Mouse (Mus musculus): Measurements from ENCODE around the gene Gpr108. TPM values are rescaled to one million over a fixed set of nuclear protein-coding genes. Genes with fewer than 3 reads are reported as not detected.
A peak's percentile ranks its signal among the peaks of the same experiment; 100 is the strongest.
"Not testable (repeated sequence)": the region's sequence is repeated elsewhere in the genome, so short reads cannot be mapped to it uniquely, and the experiment has no call there.

Gene Gpr108
- polyA plus RNA-seq, 1 experiment from 2014 or later: 61.7 TPM

GRCm38 (mm10) chr17:57283906-57284305 lies 35.7 kb upstream of the Gpr108 start:
- in situ Hi-C loops (cut with MboI; ENCODE audit: low pct_unique_long_range_greater_than_20kb): no loop called here

DNA sequence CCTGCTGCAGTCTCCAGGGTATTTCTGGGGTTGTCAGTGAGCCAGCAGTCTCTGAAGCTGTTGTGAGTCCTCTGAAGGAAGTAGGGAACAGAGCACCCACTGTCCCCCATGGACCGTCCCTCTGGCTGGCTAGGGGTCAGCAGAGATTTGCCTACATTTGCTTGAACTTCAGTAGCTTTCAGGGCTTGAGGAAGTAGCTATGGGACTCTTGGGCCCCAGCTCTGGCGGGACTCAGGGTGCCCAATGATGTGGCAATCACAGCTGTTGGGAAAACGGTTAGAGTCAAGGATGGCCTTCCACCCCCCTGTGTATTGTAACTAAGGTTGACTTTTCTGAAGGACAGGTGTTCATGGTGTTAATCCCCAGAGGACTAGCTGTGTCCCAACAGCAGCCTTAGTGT lies 32.2 kb upstream of the Gpr108 start:
- ATAC-seq (no peak), DNase-seq (ENCODE audit: low read depth, low spot score) (no peak)
- CTCF ChIA-PET: no interaction called here
- peaks cover 22% of the 10 kb centered on the region for H3K27me3 ChIP-seq
- no peak for TF ChIP-seq CTCF (IDR thresholded peaks at IDR 0.05)
- in situ Hi-C loops (cut with MboI; ENCODE audit: low pct_unique_long_range_greater_than_20kb): no loop called here
- POLR2A ChIA-PET: no interaction called here

More at GRCm38 (mm10) chr17:57283906-57284305, 35.7 kb upstream of the Gpr108 start:
- ChIA-PET POLR2A (interaction anchor here (0.6 kb wide), 1 partner anchor 180 kb away, joined by 3 read pairs; no protein-coding TSS in a partner anchor), CTCF (interaction anchor here (2.0 kb wide), 1 partner anchor 64 kb away, joined by 5 read pairs; no protein-coding TSS in a partner anchor)
- ATAC-seq: no peak
- no peak for DNase-seq (ENCODE audit: low read depth, low spot score)
- peaks cover 21% of the 10 kb centered on the region for H3K27me3 ChIP-seq
- TF ChIP-seq CTCF (IDR thresholded peaks at IDR 0.05): no peak

DNA sequence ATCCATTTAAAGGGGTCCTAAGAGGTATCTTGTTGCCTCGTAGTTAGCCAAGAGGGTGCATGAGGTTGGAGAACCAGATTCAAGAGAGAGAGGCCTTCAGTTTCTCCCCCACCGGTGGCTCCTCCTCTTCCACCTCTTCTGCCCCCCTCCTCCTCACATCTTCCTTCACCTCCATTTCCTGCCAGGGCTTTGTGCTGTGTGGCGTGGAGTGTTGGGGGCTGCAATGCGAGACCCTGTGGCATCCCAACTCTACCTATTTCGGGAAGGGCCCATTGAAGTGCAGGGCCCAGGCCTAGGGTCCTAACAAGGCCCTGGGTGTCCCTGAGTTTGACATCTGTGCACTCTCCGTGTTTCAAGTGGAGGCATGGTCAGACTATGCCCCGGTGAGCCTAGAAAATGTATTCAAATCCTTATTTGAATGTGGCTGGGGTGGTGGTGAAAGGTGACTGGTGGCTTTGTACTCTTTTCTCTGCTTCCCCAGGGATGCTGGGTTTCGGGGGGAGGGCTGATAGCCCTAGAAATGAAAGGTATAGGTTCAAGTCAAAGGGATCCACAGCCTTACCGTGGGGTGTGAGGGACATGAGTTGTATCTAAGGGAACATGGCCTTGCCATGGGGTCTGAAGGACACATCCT lies 31.5 kb upstream of the Gpr108 start:
- in situ Hi-C loops (cut with MboI; ENCODE audit: low pct_unique_long_range_greater_than_20kb): loop anchor here (5.0 kb wide), 1 partner anchor 62 kb away; no protein-coding TSS in a partner anchor

DNA sequence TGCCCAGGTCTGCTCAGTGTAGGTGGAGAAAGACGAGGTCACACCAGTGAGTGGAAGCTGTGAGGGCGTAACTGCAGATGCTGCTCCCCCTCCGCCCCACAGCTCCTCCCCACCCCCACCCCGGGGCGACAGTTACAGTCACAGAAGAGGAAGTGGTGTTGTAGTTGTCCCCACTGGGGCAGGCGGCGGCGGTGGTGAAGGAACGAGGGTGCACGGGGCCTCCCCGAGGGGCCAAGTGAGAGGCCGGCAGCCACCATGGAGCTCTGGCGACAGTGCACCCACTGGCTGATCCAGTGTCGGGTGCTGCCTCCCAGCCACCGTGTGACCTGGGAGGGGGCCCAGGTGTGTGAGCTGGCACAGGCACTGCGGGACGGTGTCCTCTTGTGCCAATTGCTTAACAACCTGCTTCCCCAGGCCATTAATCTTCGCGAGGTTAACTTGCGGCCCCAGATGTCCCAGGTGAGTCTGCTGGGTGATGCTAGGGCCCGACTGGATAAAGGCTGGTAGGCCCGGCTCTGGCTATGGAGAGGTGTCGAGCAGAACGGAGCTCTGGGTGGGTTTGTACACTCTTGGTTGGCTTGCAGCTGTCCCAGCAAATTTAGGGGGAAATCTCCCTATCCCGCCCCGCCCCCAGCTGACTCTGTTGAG lies 30.8 kb upstream of the Gpr108 start, which contains the start of gene Vav1:
Gene Vav1 (plus strand): TSS at position 158 of the 648 bp plus-strand sequence.
- in situ Hi-C loops (cut with MboI; ENCODE audit: low pct_unique_long_range_greater_than_20kb): loop anchor here (5.0 kb wide), 1 partner anchor 62 kb away; no protein-coding TSS in a partner anchor
- ATAC-seq (no peak), DNase-seq (ENCODE audit: low read depth, low spot score) (no peak)
- no peak for TF ChIP-seq CTCF (IDR thresholded peaks at IDR 0.05)
- ChIA-PET CTCF (interaction anchor here (0.9 kb wide), 1 partner anchor 31 kb away, joined by 3 read pairs; the partner anchor contains the start of gene Gpr108), POLR2A (no interaction called here)
- peaks cover 22% of the 10 kb centered on the region for H3K27me3 ChIP-seq

More for the DNA sequence above, 31.5 kb upstream of the Gpr108 start:
- ChIA-PET CTCF (interaction anchor here (0.9 kb wide), 1 partner anchor 32 kb away, joined by 3 read pairs; the partner anchor contains the start of gene Gpr108), POLR2A (no interaction called here)
- DNase-seq (ENCODE audit: low read depth, low spot score): no peak
- no peak for TF ChIP-seq CTCF (IDR thresholded peaks at IDR 0.05)
- ATAC-seq: no peak
- peaks cover 22% of the 10 kb centered on the region for H3K27me3 ChIP-seq

DNA sequence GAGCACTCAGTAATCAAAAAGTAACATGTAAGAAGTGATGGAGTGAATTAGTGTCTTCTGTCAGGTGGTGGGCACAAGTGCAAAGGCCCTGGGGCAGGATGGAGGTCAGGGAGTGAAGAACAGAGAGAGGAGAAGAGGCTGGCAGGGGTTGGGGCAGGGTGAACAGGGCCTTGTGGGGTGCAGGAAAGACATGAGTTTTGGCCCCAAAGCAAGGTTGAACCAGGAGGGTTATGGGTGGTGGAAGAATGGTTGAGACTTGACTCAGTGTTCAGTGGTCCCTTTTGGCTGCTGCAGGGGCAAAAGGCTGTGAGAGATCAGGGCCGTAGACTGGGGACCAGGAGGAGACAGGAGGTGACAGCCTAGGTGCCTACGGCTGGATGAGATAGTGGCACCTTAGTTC lies 30.3 kb upstream of the Gpr108 start:
- peaks cover 22% of the 10 kb centered on the region for H3K27me3 ChIP-seq
- in situ Hi-C loops (cut with MboI; ENCODE audit: low pct_unique_long_range_greater_than_20kb): loop anchor here (5.0 kb wide), 1 partner anchor 61 kb away; no protein-coding TSS in a partner anchor
- CTCF ChIA-PET: no interaction called here

GRCm38 (mm10) chr17:57277598-57278261 lies 29.5 kb upstream of the Gpr108 start:
- CTCF ChIA-PET: interaction anchor here (0.6 to 3.5 kb wide), 11 partner anchors 9 to 277 kb away, joined by 3 to 46 read pairs (median 6); partner anchors contain the start of gene Gpr108
- H3K27me3 ChIP-seq: peaks cover 19% of the 10 kb centered on the region
- not testable (repeated sequence) for ATAC-seq; DNase-seq (ENCODE audit: low read depth, low spot score)
- in situ Hi-C loops (cut with MboI; ENCODE audit: low pct_unique_long_range_greater_than_20kb): loop anchor here (5.0 kb wide), 1 partner anchor 60 kb away; no protein-coding TSS in a partner anchor
- POLR2A ChIA-PET: interaction anchor here (0.7 kb wide), 1 partner anchor 58 kb away, joined by 4 read pairs; no protein-coding TSS in a partner anchor

More for the DNA sequence above, 30.3 kb upstream of the Gpr108 start:
- TF ChIP-seq CTCF (IDR thresholded peaks at IDR 0.05): no peak
- POLR2A ChIA-PET: no interaction called here
- no peak for DNase-seq (ENCODE audit: low read depth, low spot score)
- no peak for ATAC-seq

- ChIA-PET CTCF (interaction anchor here (0.6 to 3.5 kb wide), 22 partner anchors 9 to 276 kb away, joined by 3 to 46 read pairs (median 6); partner anchors contain the start of genes C3 and Gpr108), POLR2A (interaction anchor here (0.7 to 1.8 kb wide), 4 partner anchors 21 to 57 kb away, joined by 3 to 5 read pairs (median 4); partner anchors contain the start of gene Gpr108)
- in situ Hi-C loops (cut with MboI; ENCODE audit: low pct_unique_long_range_greater_than_20kb): loop anchor here (5.0 kb wide), 1 partner anchor 59 kb away; no protein-coding TSS in a partner anchor
- DNase-seq (ENCODE audit: low read depth, low spot score) (peak; percentile 54), ATAC-seq (peak; percentile 72)
- TF ChIP-seq CTCF (IDR thresholded peaks at IDR 0.05): peak; percentile 96
- peaks cover 19% of the 10 kb centered on the region for H3K27me3 ChIP-seq
These were observed 28.4 kb upstream of the Gpr108 start for GRCm38 (mm10) chr17:57276634-57277121.

DNA sequence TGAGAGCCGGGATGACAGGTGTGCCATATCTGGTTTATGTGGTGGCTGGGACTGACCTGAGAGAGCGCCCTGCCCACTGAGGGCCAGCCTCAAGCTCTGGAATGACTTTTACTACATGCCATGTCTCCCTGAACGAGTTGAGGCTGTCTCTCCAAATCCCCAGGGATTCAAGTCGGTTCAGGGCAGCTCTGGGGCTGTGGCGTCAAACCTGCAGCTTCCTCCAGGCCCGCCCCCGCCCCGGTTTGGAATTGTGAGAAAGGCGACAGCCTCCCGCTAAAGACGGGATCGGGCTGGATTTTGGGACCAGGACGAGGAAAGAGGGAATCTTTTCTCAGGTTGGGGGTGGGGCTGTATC lies 27.7 kb upstream of the Gpr108 start:
- peaks cover 16% of the 10 kb centered on the region for H3K27me3 ChIP-seq
- no peak for TF ChIP-seq CTCF (IDR thresholded peaks at IDR 0.05)
- ATAC-seq (peak; percentile 2), DNase-seq (ENCODE audit: low read depth, low spot score) (no peak)
- POLR2A ChIA-PET: interaction anchor here (0.8 to 1.8 kb wide), 5 partner anchors 20 to 29 kb away, joined by 3 to 5 read pairs (median 4); partner anchors contain the start of genes Gpr108 and Trip10
- CTCF ChIA-PET: interaction anchor here (0.8 to 3.5 kb wide), 19 partner anchors 9 to 275 kb away, joined by 3 to 46 read pairs (median 6); partner anchors contain the start of genes C3 and Gpr108
- in situ Hi-C loops (cut with MboI; ENCODE audit: low pct_unique_long_range_greater_than_20kb): loop anchor here (5.0 kb wide), 1 partner anchor 59 kb away; no protein-coding TSS in a partner anchor

GRCm38 (mm10) chr17:57275111-57275996 lies 27.1 kb upstream of the Gpr108 start:
- in situ Hi-C loops (cut with MboI; ENCODE audit: low pct_unique_long_range_greater_than_20kb): loop anchor here (5.0 kb wide), 1 partner anchor 58 kb away; no protein-coding TSS in a partner anchor
- H3K27me3 ChIP-seq: peaks cover 10% of the 10 kb centered on the region
- TF ChIP-seq CTCF (IDR thresholded peaks at IDR 0.05): no peak
- ChIA-PET CTCF (interaction anchor here (0.9 to 3.5 kb wide), 11 partner anchors 8 to 215 kb away, joined by 3 to 46 read pairs (median 9); partner anchors contain the start of gene Gpr108), POLR2A (interaction anchor here (0.8 to 1.8 kb wide), 5 partner anchors 23 to 51 kb away, joined by 3 to 5 read pairs (median 3); partner anchors contain the start of genes Gpr108 and Trip10)
- DNase-seq (ENCODE audit: low read depth, low spot score) (no peak), ATAC-seq (peak; percentile 70)

Data from Patski (cell line).